Mouse (Mus musculus): Measurements from ENCODE around the gene Lyrm7. TPM values are rescaled to one million over a fixed set of nuclear protein-coding genes. Genes with fewer than 3 reads are reported as not detected.

The Lyrm7 gene
- total and polyA plus RNA-seq, 3 experiments, result 18.2 to 64.4 (median 18.6) TPM

- Histone ChIP-seq H3K9ac (ENCODE audit: insufficient read depth, low read depth) (no peak overlapping the region), H3K27me3 (replicated peaks) (no peaks in the 10 kb centered on the region), H3K36me3 (replicated peaks in 1 of 2; ENCODE audit: control insufficient read depth in 1 of 2, insufficient read depth in 1 of 2, low read length in 1 of 2) (no peaks in the 10 kb centered on the region), H3K9me3 (replicated peaks; ENCODE audit: low read length) (no peaks in the 10 kb centered on the region), H3K4me1 (ENCODE audit: control insufficient read depth in 1 of 2, insufficient read depth in 2 of 2) (peaks cover 7% of the 10 kb centered on the region in 2 experiments), H3K4me2 (ENCODE audit: insufficient read depth, low read depth, poor library complexity, severe bottlenecking) (no peak overlapping the region), H3K79me2 (replicated peaks; ENCODE audit: control insufficient read depth, extremely low read depth, insufficient read depth, poor library complexity, severe bottlenecking) (no peaks in the 10 kb centered on the region), H3K27ac (ENCODE audit: insufficient read depth, low read depth) (no peak overlapping the region), H3K4me3 (replicated peaks in 1 of 3; ENCODE audit: low read depth in 2 of 3, low read length in 2 of 3, poor library complexity in 1 of 3) (no peak overlapping the region)
- DNase-seq (ENCODE audit: extremely low read depth), result no peak
- in situ Hi-C loops (cut with MboI; ENCODE audit: low pct_ligation_motif_present, low pct_unique_long_range_greater_than_20kb, low sequenced_read_pairs), result no loop called here
- dilution Hi-C loops (cut with MboI; ENCODE audit: extremely low pct_ligation_motif_present, extremely low pct_unique_long_range_greater_than_20kb, low sequenced_read_pairs), result no loop called here
- TF ChIP-seq ETS1 (conservative IDR thresholded peaks at IDR 0.05; ENCODE audit: low read depth, low read length) (no peak), ZNF384 (IDR thresholded peaks at IDR 0.05; ENCODE audit: low read depth, low read length) (no peak), CTCF (conservative IDR thresholded peaks at IDR 0.05 in 1 of 2, IDR thresholded peaks at IDR 0.05 in 1 of 2; ENCODE audit: low read depth in 2 of 2, low read length in 2 of 2) (no peak), KAT2A (IDR thresholded peaks at IDR 0.05; ENCODE audit: insufficient replicate concordance, low read length) (no peak), RAD21 (IDR thresholded peaks at IDR 0.05; ENCODE audit: low read depth, low read length) (no peak), TCF12 (IDR thresholded peaks at IDR 0.05; ENCODE audit: low read depth, low read length) (no peak), JUN (IDR thresholded peaks at IDR 0.05; ENCODE audit: insufficient read depth, low read depth, low read length) (no peak), GABPA (IDR thresholded peaks at IDR 0.05; ENCODE audit: insufficient replicate concordance, low read depth, low read length) (no peak), TBP (conservative IDR thresholded peaks at IDR 0.05; ENCODE audit: low read depth, low read length) (no peak), USF1 (IDR thresholded peaks at IDR 0.05; ENCODE audit: low read depth, low read length) (no peak), HCFC1 (IDR thresholded peaks at IDR 0.05; ENCODE audit: low read depth, low read length) (no peak), CHD2 (IDR thresholded peaks at IDR 0.05; ENCODE audit: low read length) (no peak)
Observed at GRCm38 (mm10) chr11:54802621-54803020, 58.1 kb downstream of the Lyrm7 start.

DNA sequence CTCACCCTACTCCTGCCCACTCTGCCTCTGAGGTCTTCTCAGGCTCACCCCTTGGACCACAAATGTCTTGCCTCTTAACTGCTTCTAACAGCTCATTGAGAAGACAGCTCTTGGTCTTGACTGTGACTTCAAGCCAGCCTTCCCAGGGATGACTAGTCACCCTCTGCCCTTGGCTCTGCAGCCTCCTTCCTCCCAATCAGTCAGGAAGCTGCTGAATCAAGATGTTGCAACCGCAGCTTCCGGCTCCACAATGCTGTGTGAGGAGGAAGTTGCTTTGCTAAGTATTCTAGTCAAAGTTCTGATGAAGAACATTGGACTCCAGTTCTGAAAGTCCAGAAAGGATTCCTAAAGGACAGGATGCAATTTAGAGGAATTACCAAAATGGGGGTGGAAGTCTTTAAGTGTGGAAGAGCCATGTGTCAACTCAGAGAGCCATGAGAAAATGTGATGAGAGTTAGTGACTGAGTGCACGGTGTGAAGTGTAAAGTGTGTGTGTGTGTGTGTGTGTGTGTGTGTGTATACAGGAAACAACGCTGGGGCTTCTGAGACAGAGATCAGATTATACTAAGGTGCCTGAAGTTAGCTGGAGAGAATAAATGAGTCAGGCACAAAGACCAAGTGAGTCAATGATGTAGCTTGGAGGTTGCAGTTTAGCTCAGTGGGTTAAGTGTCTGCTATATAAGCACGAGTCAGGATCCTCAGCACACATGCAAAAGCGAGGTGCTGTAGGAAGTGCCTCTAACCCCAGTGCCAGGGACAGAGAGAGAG, 58.7 kb downstream of the Lyrm7 start:
- TF ChIP-seq SMC3 (IDR thresholded peaks at IDR 0.05; ENCODE audit: low read depth, low read length) (no peak), MAFK (IDR thresholded peaks at IDR 0.05; ENCODE audit: insufficient replicate concordance, low read length) (no peak), CTCF (conservative IDR thresholded peaks at IDR 0.05 in 1 of 2, IDR thresholded peaks at IDR 0.05 in 1 of 2; ENCODE audit: low read depth in 2 of 2, low read length in 2 of 2) (no peak), RCOR1 (conservative IDR thresholded peaks at IDR 0.05; ENCODE audit: low read depth, low read length) (no peak), NELFE (IDR thresholded peaks at IDR 0.05; ENCODE audit: low read depth, low read length) (no peak), MXI1 (IDR thresholded peaks at IDR 0.05; ENCODE audit: low read depth, low read length) (no peak), MAZ (IDR thresholded peaks at IDR 0.05; ENCODE audit: low read depth, low read length) (no peak), KAT2A (IDR thresholded peaks at IDR 0.05; ENCODE audit: insufficient replicate concordance, low read length) (no peak), TCF12 (IDR thresholded peaks at IDR 0.05; ENCODE audit: low read depth, low read length) (no peak), UBTF (IDR thresholded peaks at IDR 0.05; ENCODE audit: low read depth, low read length) (no peak), USF2 (conservative IDR thresholded peaks at IDR 0.05; ENCODE audit: low read depth, low read length) (no peak), ZC3H11A (IDR thresholded peaks at IDR 0.05; ENCODE audit: low read depth, low read length) (no peak), NRF1 (IDR thresholded peaks at IDR 0.05; ENCODE audit: low read depth, low read length) (no peak), BHLHE40 (IDR thresholded peaks at IDR 0.05; ENCODE audit: low read depth, low read length) (no peak)
- Histone ChIP-seq H3K27ac (ENCODE audit: insufficient read depth, low read depth) (no peak overlapping the region), H3K36me3 (replicated peaks in 1 of 2; ENCODE audit: control insufficient read depth in 1 of 2, insufficient read depth in 1 of 2, low read length in 1 of 2) (no peaks in the 10 kb centered on the region), H3K4me3 (replicated peaks in 1 of 3; ENCODE audit: low read depth in 2 of 3, low read length in 2 of 3, poor library complexity in 1 of 3) (no peak overlapping the region), H3K27me3 (replicated peaks) (no peaks in the 10 kb centered on the region), H3K4me1 (ENCODE audit: control insufficient read depth in 1 of 2, insufficient read depth in 2 of 2) (peaks cover under 1% of the 10 kb centered on the region in 2 experiments), H3K9ac (ENCODE audit: insufficient read depth, low read depth) (no peak overlapping the region), H3K9me3 (replicated peaks; ENCODE audit: low read length) (no peaks in the 10 kb centered on the region), H3K4me2 (ENCODE audit: insufficient read depth, low read depth, poor library complexity, severe bottlenecking) (no peak overlapping the region), H3K79me2 (replicated peaks; ENCODE audit: control insufficient read depth, extremely low read depth, insufficient read depth, poor library complexity, severe bottlenecking) (no peaks in the 10 kb centered on the region)
- DNase-seq (ENCODE audit: extremely low read depth), result no peak
- dilution Hi-C loops (cut with MboI; ENCODE audit: extremely low pct_ligation_motif_present, extremely low pct_unique_long_range_greater_than_20kb, low sequenced_read_pairs), result no loop called here
- in situ Hi-C loops (cut with MboI; ENCODE audit: low pct_ligation_motif_present, low pct_unique_long_range_greater_than_20kb, low sequenced_read_pairs), result no loop called here
